Mouse (Mus musculus): ENCODE results near the gene Slc4a2.

- TF ChIP-seq POLR2A (IDR thresholded peaks at IDR 0.05; ENCODE audit: extremely low read depth, insufficient read depth, low read length) (no peak), CTCF (IDR thresholded peaks at IDR 0.05; ENCODE audit: low read depth, low read length) (no peak)
Measured at GRCm38 (mm10) chr5:24385887-24386550, 37.6 kb upstream of the Slc4a2 start.

Data from liver, adult 2 months (tissue).